Mouse (Mus musculus) bone marrow, adult 2 months (tissue): ENCODE measurements around the gene Trim46. TPM values are rescaled to one million over a fixed set of nuclear protein-coding genes. Genes with fewer than 3 reads are reported as not detected.

ENCODE experiments used
- H3K27ac ChIP-seq: fragments of 200-500 bp; 2 replicates; pipeline ENCODE4 v1.5.1; 2012; ENCODE audit warnings: low read depth, mild to moderate bottlenecking, control low read depth, inconsistent platforms, low read length; ENCODE audit not compliant: control insufficient read depth, poor library complexity, insufficient read depth
- H3K4me1 ChIP-seq: fragments of 200-500 bp; 2 replicates; pipeline ENCODE4 v1.6.1; 2011; ENCODE audit warnings: low read length; ENCODE audit not compliant: control insufficient read depth, insufficient read depth
- H3K4me3 ChIP-seq: fragments of 200-500 bp; replicated peaks from 2 replicates; pipeline ENCODE3; 2011; ENCODE audit warnings: mild to moderate bottlenecking, low read depth, low read length, control low read depth; ENCODE audit not compliant: control insufficient read depth
- CTCF ChIP-seq: fragments of 200-500 bp; IDR thresholded peaks from 2 replicates; pipeline ENCODE4 v1.5.1; 2011; ENCODE audit warnings: low read length, control low read depth; ENCODE audit not compliant: control insufficient read depth, insufficient read depth
- POLR2A ChIP-seq: fragments of 200-500 bp; IDR thresholded peaks from 2 replicates; pipeline ENCODE4 v1.6.1; 2011; ENCODE audit warnings: low read depth, mild to moderate bottlenecking, control low read depth, low read length, borderline replicate concordance; ENCODE audit not compliant: control insufficient read depth
- WGBS: fragments of 180-500 bp; shearing (Covaris S2); methylation state at CpG from one replicate; pipeline ENCODE4 v1.1.7; 2018; 5-methylcytosine and 5-hydroxymethylcytosine counted together
- polyA plus RNA-seq: library from polyadenylated mRNA; stranded (reverse); fragments of >200 nt; gene quantifications from 2 replicates; pipeline ENCODE4 v1.2.4, GENCODE M21; 2011; ENCODE audit warnings: low replicate concordance; ENCODE audit not compliant: missing spikeins, insufficient read depth, insufficient read length

The Trim46 gene
- polyA plus RNA-seq, 1 experiment = 1.6 TPM

- WGBS = 75% methylated on average over 2 of the region's 2 CpGs
- TF ChIP-seq POLR2A (no peak), CTCF (no peak)
- H3K4me1 ChIP-seq = no peaks in the 10 kb centered on the region; the same call in 1 of the 2 replicates
These were observed 52.3 kb downstream of the Trim46 start for GRCm38 (mm10) chr3:89193853-89194252.

GRCm38 (mm10) chr3:89193351-89193750 is 52.8 kb downstream of the Trim46 start:
- Histone ChIP-seq H3K27ac (no peak overlapping the region), H3K4me1 (no peaks in the 10 kb centered on the region; the same call in 1 of the 2 replicates), H3K4me3 (no peak overlapping the region)
- WGBS = 24% methylated on average over 1 of the region's 1 CpGs
- no peak for TF ChIP-seq POLR2A

More at GRCm38 (mm10) chr3:89193853-89194252, 52.3 kb downstream of the Trim46 start:
- H3K27ac ChIP-seq = no peak overlapping the region
- H3K4me3 ChIP-seq = no peak overlapping the region

GRCm38 (mm10) chr3:89190436-89190835 is 55.7 kb downstream of the Trim46 start:
- Histone ChIP-seq H3K4me1 (peaks cover 2% of the 10 kb centered on the region; the same call in 1 of the 2 replicates), H3K4me3 (no peak overlapping the region), H3K27ac (peak overlapping the region; percentile 2; the same call in 1 of the 2 replicates)
- TF ChIP-seq POLR2A (no peak), CTCF (no peak)
- 3% methylated on average over 8 of the region's 8 CpGs for WGBS

GRCm38 (mm10) chr3:89188478-89188875 is 57.6 kb downstream of the Trim46 start:
- Histone ChIP-seq H3K27ac (peak overlapping the region; percentile 33), H3K4me1 (peaks cover 2% of the 10 kb centered on the region), H3K4me3 (peak overlapping the region; percentile 2)
- TF ChIP-seq CTCF (no peak), POLR2A (no peak)
- WGBS = 74% methylated on average over 12 of the region's 12 CpGs

- TF ChIP-seq POLR2A (no peak; the same call in 1 of the 2 replicates), CTCF (no peak)
- Histone ChIP-seq H3K27ac (peak overlapping the region; percentile 53), H3K4me3 (peak overlapping the region; percentile 46), H3K4me1 (peaks cover 2% of the 10 kb centered on the region)
- WGBS = 62% methylated on average over 18 of the region's 18 CpGs
These were observed 58.2 kb downstream of the Trim46 start for GRCm38 (mm10) chr3:89187690-89188477.

- Histone ChIP-seq H3K4me3 (peak overlapping the region; percentile 46), H3K4me1 (peaks cover 4% of the 10 kb centered on the region), H3K27ac (peak overlapping the region; percentile 53)
- 71% methylated on average over 23 of the region's 23 CpGs for WGBS
- no peak for TF ChIP-seq CTCF
- TF ChIP-seq POLR2A = no peak
These were observed 58.9 kb downstream of the Trim46 start for GRCm38 (mm10) chr3:89187197-89187596.

Other genes with a start within 250 kb of the Trim46 start
- 14.5 and 17.1 TPM in 2 replicates for gene Rusc1, start 153.0 kb downstream of the Trim46 start, polyA plus RNA-seq
- not detected in 2 replicates for gene Gm43738, start 145.2 kb downstream of the Trim46 start, polyA plus RNA-seq
- gene Fdps, start 144.3 kb downstream of the Trim46 start, polyA plus RNA-seq = 21.7 and 30.3 TPM in 2 replicates
- gene Pklr, start 110.2 kb downstream of the Trim46 start, polyA plus RNA-seq = 14.3 and 16.0 TPM in 2 replicates
- 1.6 TPM in 1 of 2 replicates, not detected in the other for gene Hcn3, start 86.1 kb downstream of the Trim46 start, polyA plus RNA-seq
- gene Clk2, start 81.5 kb downstream of the Trim46 start, polyA plus RNA-seq = 43.3 and 90.9 TPM in 2 replicates
- gene Scamp3, start 68.8 kb downstream of the Trim46 start, polyA plus RNA-seq = 25.7 and 54.2 TPM in 2 replicates
- 4.1 and 9.8 TPM in 2 replicates for gene Fam189b, start 63.2 kb downstream of the Trim46 start, polyA plus RNA-seq
- gene Gba, start 43.4 kb downstream of the Trim46 start, polyA plus RNA-seq = 27.7 and 71.7 TPM in 2 replicates
- gene Thbs3, start 31.1 kb downstream of the Trim46 start, polyA plus RNA-seq = 2.9 TPM in 1 of 2 replicates, not detected in the other
- gene Mtx1, start 19.2 kb downstream of the Trim46 start, polyA plus RNA-seq = 33.9 and 66.4 TPM in 2 replicates
- 0.67 TPM in 1 of 2 replicates, not detected in the other for gene Muc1, start 17.3 kb downstream of the Trim46 start, polyA plus RNA-seq
- gene Krtcap2, start 343 bp downstream of the Trim46 start, polyA plus RNA-seq = 47.8 and 69.5 TPM in 2 replicates
- gene Dpm3, start 13.0 kb upstream of the Trim46 start, polyA plus RNA-seq = 30.7 and 39.3 TPM in 2 replicates
- gene Slc50a1, start 24.3 kb upstream of the Trim46 start, polyA plus RNA-seq = 64.0 and 83.0 TPM in 2 replicates
- gene Efna1, start 34.8 kb upstream of the Trim46 start, polyA plus RNA-seq = 0.99 and 2.0 TPM in 2 replicates
- gene Efna3, start 76.7 kb upstream of the Trim46 start, polyA plus RNA-seq = 2.7 TPM in 1 of 2 replicates, not detected in the other
- gene Efna4, start 91.7 kb upstream of the Trim46 start, polyA plus RNA-seq = not detected in 2 replicates
- 112 and 187 TPM in 2 replicates for gene Adam15, start 103.7 kb upstream of the Trim46 start, polyA plus RNA-seq
- 0.56 TPM in 1 of 2 replicates, not detected in the other for gene Dcst2, start 115.7 kb upstream of the Trim46 start, polyA plus RNA-seq
- gene Dcst1, start 118.9 kb upstream of the Trim46 start, polyA plus RNA-seq = 1.3 TPM in 1 of 2 replicates, not detected in the other
- 20.8 and 40.2 TPM in 2 replicates for gene Zbtb7b, start 148.5 kb upstream of the Trim46 start, polyA plus RNA-seq
- 0.92 TPM in 1 of 2 replicates, not detected in the other for gene Lenep, start 156.5 kb upstream of the Trim46 start, polyA plus RNA-seq
- 9.7 and 17.6 TPM in 2 replicates for gene Flad1, start 165.6 kb upstream of the Trim46 start, polyA plus RNA-seq
- gene Cks1b, start 172.1 kb upstream of the Trim46 start, polyA plus RNA-seq = 126 and 145 TPM in 2 replicates
- gene Shc1, start 172.1 kb upstream of the Trim46 start, polyA plus RNA-seq = 41.6 and 65.2 TPM in 2 replicates
- gene Pygo2, start 183.9 kb upstream of the Trim46 start, polyA plus RNA-seq = 29.7 and 45.4 TPM in 2 replicates
- gene Pbxip1, start 190.4 kb upstream of the Trim46 start, polyA plus RNA-seq = 23.6 and 60.5 TPM in 2 replicates
- gene Pmvk, start 208.2 kb upstream of the Trim46 start, polyA plus RNA-seq = 25.4 and 33.4 TPM in 2 replicates